Mouse (Mus musculus): ENCODE data around the gene Gramd1a.

GRCm38 (mm10) chr7:31115587-31116043 is 40.1 kb downstream of the Gramd1a start:
- TF ChIP-seq CTCF (IDR thresholded peaks at IDR 0.05; ENCODE audit: low read depth) (no peak), EP300 (IDR thresholded peaks at IDR 0.05; ENCODE audit: low read depth) (peak; percentile 76)
